Mouse (Mus musculus) liver, adult 2 months (tissue): ENCODE data around the gene Ift140. TPM values are rescaled to one million over a fixed set of nuclear protein-coding genes. Genes with fewer than 3 reads are reported as not detected.

Source experiments
- DNase-seq: peaks from one replicate; pipeline ENCODE4 v3.0.0-alpha.2; 2011; ENCODE audit warnings: low read depth, low spot score; ENCODE audit errors: extremely low read depth
- H3K27ac ChIP-seq: fragments of 200-500 bp; replicated peaks from 2 replicates; pipeline ENCODE4 v1.5.1; 2012; ENCODE audit warnings: low read depth, mild to moderate bottlenecking, control low read depth, inconsistent platforms, low read length; ENCODE audit not compliant: insufficient read depth
- H3K27me3 ChIP-seq: fragments of 200-500 bp; 2 replicates; pipeline ENCODE4 v1.6.1; 2012; ENCODE audit warnings: mild to moderate bottlenecking, moderate library complexity, low read length, inconsistent platforms; ENCODE audit not compliant: control insufficient read depth, insufficient read depth
- H3K36me3 ChIP-seq: fragments of 200-500 bp; 2 replicates; pipeline ENCODE4 v1.6.1; 2012; ENCODE audit warnings: low read length, inconsistent platforms; ENCODE audit not compliant: control insufficient read depth, insufficient read depth
- H3K4me1 ChIP-seq: fragments of 200-500 bp; 2 replicates; pipeline ENCODE4 v1.6.1; 2011; ENCODE audit warnings: low read length; ENCODE audit not compliant: control insufficient read depth, insufficient read depth
- H3K4me3 ChIP-seq: fragments of 200-500 bp; 2 replicates; pipeline ENCODE4 v1.5.1; 2011; ENCODE audit warnings: low read depth, mild to moderate bottlenecking, control low read depth, low read length, moderate library complexity; ENCODE audit not compliant: insufficient read depth
- H3K79me2 ChIP-seq: fragments of 200-500 bp; 2 replicates; pipeline ENCODE4 v1.6.1; 2012; ENCODE audit warnings: inconsistent platforms, mild to moderate bottlenecking, low read length, moderate library complexity; ENCODE audit not compliant: control insufficient read depth, insufficient read depth
- H3K9ac ChIP-seq: fragments of 200-500 bp; 2 replicates; pipeline ENCODE4 v1.6.1; 2012; ENCODE audit warnings: low read depth, mild to moderate bottlenecking, control low read depth, inconsistent platforms, low read length
- CTCF ChIP-seq: fragments of 200-500 bp; IDR thresholded peaks from 2 replicates; pipeline ENCODE4 v1.5.1; 2011; ENCODE audit warnings: low read depth, low read length, control low read depth
- POLR2A ChIP-seq: fragments of 200-500 bp; IDR thresholded peaks from 2 replicates; pipeline ENCODE4 v1.6.1; 2011; ENCODE audit warnings: low read length, control low read depth; ENCODE audit not compliant: insufficient read depth; ENCODE audit errors: extremely low read depth
- WGBS: fragments of 180-500 bp; shearing (Covaris S2); methylation state at CpG from one replicate; pipeline ENCODE4 v1.1.7; 2018; 5-methylcytosine and 5-hydroxymethylcytosine counted together
- polyA plus RNA-seq: library from polyadenylated mRNA; depleted of rRNA; stranded (reverse); fragments of >200 nt; gene quantifications from 2 replicates; pipeline ENCODE4 v1.2.3, GENCODE M21; 2012
- total RNA-seq: library from RNA; depleted of rRNA; stranded (reverse); fragments of >200 nt; gene quantifications from 2 replicates; pipeline ENCODE4 v1.2.3, GENCODE M21; 2014

The Ift140 gene
- total and polyA plus RNA-seq, 2 experiments, result 3.4 to 4.6 TPM

GRCm38 (mm10) chr17:25045281-25045680 lies 29.4 kb downstream of the Ift140 start:
- no peaks in the 10 kb centered on the region for H3K4me1 ChIP-seq
- 85% methylated on average over 4 of the region's 4 CpGs for WGBS
- DNase-seq, result no peak
- H3K36me3 ChIP-seq, result peaks cover under 1% of the 10 kb centered on the region; the same call in 1 of the 2 replicates
- no peak overlapping the region for H3K4me3 ChIP-seq
- TF ChIP-seq CTCF, result no peak
- H3K9ac ChIP-seq, result no peak overlapping the region
- H3K79me2 ChIP-seq, result no peaks in the 10 kb centered on the region
- no peaks in the 10 kb centered on the region for H3K27me3 ChIP-seq
- H3K27ac ChIP-seq, result no peak overlapping the region

- H3K9ac ChIP-seq, result no peak overlapping the region
- no peak overlapping the region for H3K27ac ChIP-seq
- peaks cover 3% of the 10 kb centered on the region; the same call in 1 of the 2 replicates for H3K36me3 ChIP-seq
- DNase-seq, result no peak
- TF ChIP-seq CTCF (no peak), POLR2A (no peak)
- WGBS, result 81% methylated on average over 5 of the region's 6 CpGs
- H3K79me2 ChIP-seq, result no peaks in the 10 kb centered on the region
- H3K4me3 ChIP-seq, result no peak overlapping the region
- no peaks in the 10 kb centered on the region for H3K4me1 ChIP-seq
- no peaks in the 10 kb centered on the region for H3K27me3 ChIP-seq
These were observed 31.3 kb downstream of the Ift140 start for GRCm38 (mm10) chr17:25047143-25047542.

GRCm38 (mm10) chr17:25053274-25053673 lies 37.4 kb downstream of the Ift140 start:
- TF ChIP-seq CTCF, result no peak
- no peak for TF ChIP-seq POLR2A
- H3K79me2 ChIP-seq, result no peaks in the 10 kb centered on the region
- no peak for DNase-seq
- no peak overlapping the region for H3K4me3 ChIP-seq
- 86% methylated on average over 9 of the region's 9 CpGs for WGBS
- H3K4me1 ChIP-seq, result no peaks in the 10 kb centered on the region
- peaks cover 24% of the 10 kb centered on the region for H3K36me3 ChIP-seq
- no peaks in the 10 kb centered on the region for H3K27me3 ChIP-seq
- no peak overlapping the region for H3K27ac ChIP-seq
- no peak overlapping the region for H3K9ac ChIP-seq

GRCm38 (mm10) chr17:25057041-25057440 lies 41.2 kb downstream of the Ift140 start:
- TF ChIP-seq CTCF, result no peak
- TF ChIP-seq POLR2A, result no peak
- H3K4me3 ChIP-seq, result no peak overlapping the region
- no peak overlapping the region for H3K27ac ChIP-seq
- DNase-seq, result no peak
- H3K9ac ChIP-seq, result no peak overlapping the region
- H3K36me3 ChIP-seq, result peaks cover 20% of the 10 kb centered on the region
- WGBS, result 85% methylated on average over 6 of the region's 6 CpGs
- no peaks in the 10 kb centered on the region for H3K4me1 ChIP-seq
- no peaks in the 10 kb centered on the region for H3K79me2 ChIP-seq
- H3K27me3 ChIP-seq, result no peaks in the 10 kb centered on the region

- WGBS, result 94% methylated on average over 4 of the region's 4 CpGs
- no peak overlapping the region for H3K27ac ChIP-seq
- no peak for DNase-seq
These were observed 47.4 kb downstream of the Ift140 start for GRCm38 (mm10) chr17:25063261-25063660.

GRCm38 (mm10) chr17:25063872-25064271 lies 48.0 kb downstream of the Ift140 start:
- no peaks in the 10 kb centered on the region for H3K36me3 ChIP-seq
- no peak overlapping the region for H3K4me3 ChIP-seq
- DNase-seq, result no peak
- H3K4me1 ChIP-seq, result peaks cover 18% of the 10 kb centered on the region
- H3K27ac ChIP-seq, result peak overlapping the region; percentile 17; the same call in 1 of the 2 replicates
- H3K9ac ChIP-seq, result no peak overlapping the region
- H3K27me3 ChIP-seq, result no peaks in the 10 kb centered on the region
- H3K79me2 ChIP-seq, result no peaks in the 10 kb centered on the region
- WGBS, result 71% methylated on average over 12 of the region's 12 CpGs
- no peak for TF ChIP-seq CTCF
- no peak for TF ChIP-seq POLR2A

More at GRCm38 (mm10) chr17:25063261-25063660, 47.4 kb downstream of the Ift140 start:
- Histone ChIP-seq H3K79me2 (no peaks in the 10 kb centered on the region), H3K9ac (no peak overlapping the region), H3K4me3 (no peak overlapping the region), H3K4me1 (peaks cover 13% of the 10 kb centered on the region; the same call in 1 of the 2 replicates), H3K36me3 (no peaks in the 10 kb centered on the region), H3K27me3 (no peaks in the 10 kb centered on the region)
- TF ChIP-seq CTCF (no peak), POLR2A (no peak)
